Mouse (Mus musculus) gastrocnemius, adult 2 months (tissue): ENCODE results near the gene Psmb11. TPM values are rescaled to one million over a fixed set of nuclear protein-coding genes. Genes with fewer than 3 reads are reported as not detected.

ENCODE experiments used
- DNase-seq: peaks from one replicate; pipeline ENCODE4 v3.0.0; 2022
- H3K27ac ChIP-seq: fragments of 200-600 bp; 2 replicates; pipeline ENCODE4 v1.8.1; 2022; ENCODE audit warnings: mild to moderate bottlenecking
- H3K4me3 ChIP-seq: fragments of 200-600 bp; 2 replicates; pipeline ENCODE4 v1.8.1; 2022; ENCODE audit warnings: mild to moderate bottlenecking, moderate library complexity
- CTCF ChIP-seq: fragments of 200-600 bp; IDR thresholded peaks from 2 replicates; pipeline ENCODE4 v1.8.1; 2022; ENCODE audit warnings: antibody characterized with exemption, mild to moderate bottlenecking, moderate library complexity
- intact Hi-C: fragments of 180-260 bp; cut with DNase I; formaldehyde crosslinking; loops from one replicate; pipeline ENCODE4 v1.15.1; 2025
- total RNA-seq, 2 experiments: library from RNA; stranded (reverse); gene quantifications; 2 replicates each; pipeline ENCODE4 v1.2.3; 2021

Psmb11 gene
- total RNA-seq, 2 experiments from 2014 or later: not detected

- H3K27ac ChIP-seq: no peak overlapping the region
- peak; percentile 76 for DNase-seq
- intact Hi-C loops: loop anchor here (5.0 kb wide), 1 partner anchor 58 kb away; the partner anchor contains the start of genes Cdh24 and Gm17606
- TF ChIP-seq CTCF: peak; percentile 80
- no peak overlapping the region for H3K4me3 ChIP-seq
Measured at GRCm38 (mm10) chr14:54583681-54584338, 37.4 kb upstream of the Psmb11 start.

GRCm38 (mm10) chr14:54591056-54591455, 30.2 kb upstream of the Psmb11 start:
- TF ChIP-seq CTCF: no peak
- intact Hi-C loops: no loop called here
- no peak overlapping the region for H3K27ac ChIP-seq
- no peak overlapping the region for H3K4me3 ChIP-seq
- peak; percentile 33 for DNase-seq

- TF ChIP-seq CTCF: no peak
- Histone ChIP-seq H3K27ac (peak overlapping the region; percentile 77), H3K4me3 (peak overlapping the region; percentile 37)
- intact Hi-C loops: no loop called here
- DNase-seq: peak; percentile 63
Measured at GRCm38 (mm10) chr14:54592319-54592934, 28.8 kb upstream of the Psmb11 start.

GRCm38 (mm10) chr14:54594055-54594454, 27.2 kb upstream of the Psmb11 start:
- peak; percentile 30 for TF ChIP-seq CTCF
- no peak overlapping the region for H3K27ac ChIP-seq
- intact Hi-C loops: no loop called here
- no peak overlapping the region for H3K4me3 ChIP-seq
- DNase-seq: no peak

- peak overlapping the region; percentile 55 for H3K4me3 ChIP-seq
- no peak for TF ChIP-seq CTCF
- no peak for DNase-seq
- no peak overlapping the region; the same call in 1 of the 2 replicates for H3K27ac ChIP-seq
- intact Hi-C loops: no loop called here
Measured at GRCm38 (mm10) chr14:54594631-54595414, 26.4 kb upstream of the Psmb11 start.

- no peak overlapping the region for H3K4me3 ChIP-seq
- no peak for DNase-seq
- intact Hi-C loops: no loop called here
- TF ChIP-seq CTCF: peak; percentile 59
- no peak overlapping the region for H3K27ac ChIP-seq
Measured at GRCm38 (mm10) chr14:54597084-54597483, 24.1 kb upstream of the Psmb11 start.

GRCm38 (mm10) chr14:54601601-54602000, 19.6 kb upstream of the Psmb11 start:
- intact Hi-C loops: no loop called here
- no peak overlapping the region for H3K4me3 ChIP-seq

GRCm38 (mm10) chr14:54602613-54603012, 18.6 kb upstream of the Psmb11 start:
- no peak for TF ChIP-seq CTCF
- intact Hi-C loops: no loop called here
- H3K27ac ChIP-seq: peak overlapping the region; percentile 94
- no peak for DNase-seq
- H3K4me3 ChIP-seq: peak overlapping the region; percentile 81

More at GRCm38 (mm10) chr14:54601601-54602000, 19.6 kb upstream of the Psmb11 start:
- H3K27ac ChIP-seq: no peak overlapping the region
- no peak for DNase-seq
- no peak for TF ChIP-seq CTCF

GRCm38 (mm10) chr14:54603038-54603654, 18.1 kb upstream of the Psmb11 start:
- Histone ChIP-seq H3K27ac (peak overlapping the region; percentile 94), H3K4me3 (peak overlapping the region; percentile 81)
- intact Hi-C loops: no loop called here
- TF ChIP-seq CTCF: peak; percentile 9
- peak; percentile 98 for DNase-seq

- peak overlapping the region; percentile 81 for H3K4me3 ChIP-seq
- intact Hi-C loops: no loop called here
- TF ChIP-seq CTCF: no peak
- H3K27ac ChIP-seq: peak overlapping the region; percentile 94
- no peak for DNase-seq
Measured at GRCm38 (mm10) chr14:54603686-54604085, 17.5 kb upstream of the Psmb11 start.

- intact Hi-C loops: no loop called here
- TF ChIP-seq CTCF: no peak
- DNase-seq: peak; percentile 93
- peak within 1 kb of the TSS; percentile 74 for H3K4me3 ChIP-seq
- peak within 1 kb of the TSS; percentile 86 for H3K27ac ChIP-seq
Measured at GRCm38 (mm10) chr14:54605752-54606321, 15.4 kb upstream of the Psmb11 start, which contains the start of gene 4931414P19Rik. 4931414P19Rik (minus strand) TSS chr14:54605993.

- TF ChIP-seq CTCF: no peak
- DNase-seq: no peak
- no peak overlapping the region for H3K27ac ChIP-seq
- intact Hi-C loops: no loop called here
- no peak overlapping the region for H3K4me3 ChIP-seq
Measured at GRCm38 (mm10) chr14:54607226-54607625, 14.0 kb upstream of the Psmb11 start.
